Mouse (Mus musculus): ENCODE data around the gene Mphosph8.
A peak's percentile ranks its signal among the peaks of the same experiment; 100 is the strongest.

Gene Mphosph8

DNA sequence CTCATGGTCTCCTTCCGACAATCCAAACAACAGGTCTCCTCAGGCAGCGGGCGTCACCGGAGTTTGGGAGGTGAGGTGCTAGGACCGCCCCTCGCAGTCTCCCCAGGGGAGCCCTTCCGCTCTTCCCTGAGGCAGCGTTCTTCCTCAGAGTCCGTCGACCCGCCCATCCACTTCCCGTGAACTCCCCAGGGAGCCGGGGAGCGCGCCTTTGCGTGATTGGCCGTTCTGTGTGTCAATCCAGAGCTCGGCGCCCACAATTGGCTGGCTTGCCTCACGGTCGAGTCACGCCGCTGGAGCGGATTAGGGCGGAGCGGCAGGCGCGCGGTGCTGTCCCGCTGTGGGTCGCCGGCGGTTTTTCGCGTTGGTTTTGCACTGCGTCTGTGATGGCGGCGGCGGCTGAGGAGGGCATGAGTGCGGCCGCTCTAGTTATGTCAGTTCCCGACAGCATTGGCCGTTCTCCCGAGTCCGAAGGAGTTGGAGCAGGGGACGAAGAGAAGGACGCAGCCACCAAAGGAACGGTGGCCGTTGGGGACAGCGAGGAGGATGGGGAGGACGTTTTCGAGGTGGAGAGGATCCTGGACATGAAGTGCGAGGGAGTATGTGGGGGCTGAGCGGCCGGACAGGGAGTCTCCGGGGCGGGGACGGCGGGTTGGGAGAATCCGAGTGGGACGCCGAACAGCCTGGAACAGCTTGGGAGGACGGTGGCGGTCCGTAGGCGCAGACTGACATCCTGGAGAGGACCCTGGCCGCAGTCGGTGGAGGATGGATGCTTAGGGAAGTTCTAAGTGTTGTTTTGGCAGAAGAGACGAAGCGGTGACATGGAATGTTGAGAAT, at the start of gene Mphosph8:
Gene Mphosph8, plus strand, starts transcription at position 280 of the 834 bp plus-strand sequence.
- DNase-seq, result peak; percentile 97

DNA sequence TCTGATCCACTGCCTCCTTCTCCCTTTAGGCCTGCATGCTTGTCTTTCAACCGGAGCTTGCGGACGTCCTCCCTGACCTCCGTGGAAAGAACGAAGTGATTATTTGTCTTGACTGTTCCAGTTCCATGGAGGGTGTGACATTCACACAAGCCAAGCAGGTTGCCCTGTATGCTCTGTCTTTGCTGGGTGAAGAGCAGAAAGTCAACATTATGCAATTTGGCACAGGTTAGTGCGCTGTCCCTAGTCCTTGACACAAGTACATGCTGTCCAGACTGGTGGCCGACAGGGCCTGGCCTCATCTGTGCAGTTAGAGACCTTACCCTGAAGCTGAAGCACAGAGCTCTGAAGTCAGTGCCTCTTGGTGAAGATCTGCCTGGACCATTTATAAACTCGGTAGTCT, 47.6 kb upstream of the Mphosph8 start:
- no peak for DNase-seq

DNA sequence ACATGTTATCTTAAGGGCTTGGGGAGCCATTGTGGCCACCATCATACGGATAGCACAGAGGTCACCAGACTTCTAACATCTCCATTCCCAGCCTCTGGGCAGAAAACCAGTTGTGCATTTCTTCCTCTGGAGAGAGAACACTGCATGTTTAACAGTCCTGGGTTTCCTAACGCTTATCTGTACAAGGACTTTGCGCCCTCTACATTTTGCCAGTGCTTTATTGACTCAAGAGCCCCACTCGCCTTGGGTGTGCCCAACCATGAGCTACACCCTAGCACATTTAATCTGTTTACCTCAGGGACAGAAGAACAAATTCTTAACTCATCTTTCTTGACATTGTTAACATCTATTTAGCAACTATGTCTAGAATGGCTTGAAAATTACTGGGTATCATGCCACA, 41.8 kb upstream of the Mphosph8 start:
- DNase-seq, result no peak

DNA sequence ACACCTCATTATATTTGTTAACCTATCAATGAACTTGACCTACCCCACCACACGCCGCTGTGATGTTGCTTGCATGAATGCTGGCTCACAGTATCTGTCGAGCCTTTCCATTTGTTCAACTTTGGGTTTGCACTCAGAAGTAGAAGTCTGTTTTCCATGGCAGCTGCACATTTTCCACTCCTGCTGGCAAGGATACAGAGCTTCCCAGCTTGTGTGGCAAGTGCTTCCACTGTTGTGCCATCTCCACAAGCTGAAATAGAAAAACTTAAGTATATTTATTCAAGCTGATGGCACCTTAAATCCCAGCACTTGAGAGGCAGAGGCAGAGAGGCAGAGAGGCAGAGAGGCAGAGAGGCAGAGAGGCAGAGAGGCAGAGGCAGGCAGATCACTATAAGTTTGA, 39.7 kb upstream of the Mphosph8 start:
- no peak for DNase-seq

DNA sequence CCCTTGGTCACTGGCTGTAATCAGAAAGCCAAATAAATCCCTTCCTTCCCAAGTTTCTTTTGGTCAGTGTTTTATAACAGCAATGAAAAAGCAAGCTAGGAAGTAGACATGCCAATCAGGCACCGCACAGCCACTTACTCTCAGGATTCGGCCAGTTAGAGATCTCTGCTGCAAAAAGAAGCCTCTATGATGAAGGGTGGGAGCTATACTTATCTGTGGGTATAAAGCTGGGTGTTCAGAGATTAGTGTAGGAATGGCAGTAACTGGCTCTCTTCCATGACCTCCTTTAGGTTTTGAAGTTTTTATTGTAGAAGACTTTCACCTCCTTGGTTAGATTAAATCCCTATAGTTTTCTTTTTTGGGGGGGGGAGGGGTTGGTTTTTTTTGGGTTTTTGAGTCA, 36.9 kb upstream of the Mphosph8 start:
- DNase-seq, result no peak

DNA sequence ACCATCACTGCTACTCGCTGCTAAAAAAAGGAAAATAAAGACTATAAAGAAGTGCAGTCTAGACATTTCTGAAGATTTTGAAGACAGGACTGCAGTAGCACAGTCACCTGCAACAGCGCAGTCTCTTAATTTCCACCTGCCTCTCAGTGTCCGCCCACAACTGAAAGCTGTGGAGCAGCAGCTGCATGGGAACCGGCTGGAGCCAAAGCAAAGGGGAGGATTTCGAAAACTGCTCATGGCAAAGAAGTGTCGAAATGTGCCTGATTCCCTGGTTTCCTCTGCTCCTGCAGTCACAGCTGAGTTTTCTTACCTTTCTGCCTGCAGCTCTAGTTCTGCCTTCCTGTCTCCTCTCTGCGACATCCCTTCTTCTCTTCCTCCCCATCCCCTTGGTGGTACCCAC, 20.8 kb upstream of the Mphosph8 start:
- no peak for DNase-seq

DNA sequence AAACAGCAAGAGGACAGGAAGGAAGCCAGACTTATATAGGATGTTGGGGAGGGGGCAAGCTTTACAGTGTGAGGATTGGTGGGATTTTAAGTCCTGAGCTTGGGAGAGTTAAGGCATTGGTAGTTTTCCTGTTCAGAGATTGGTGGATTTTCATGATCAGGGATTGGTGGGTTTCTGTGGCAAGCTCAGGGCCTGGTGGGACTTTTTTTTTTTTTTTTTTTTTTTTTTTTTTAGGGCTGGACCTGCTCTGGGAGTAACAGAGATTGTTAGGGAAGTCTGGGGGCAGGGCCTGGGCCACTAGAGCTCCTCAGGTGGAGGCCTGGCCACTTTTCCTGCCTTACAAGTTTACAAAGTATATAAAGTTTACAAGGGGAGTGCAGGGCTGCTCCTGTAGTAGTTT, 18.6 kb upstream of the Mphosph8 start:
- no peak for DNase-seq

DNA sequence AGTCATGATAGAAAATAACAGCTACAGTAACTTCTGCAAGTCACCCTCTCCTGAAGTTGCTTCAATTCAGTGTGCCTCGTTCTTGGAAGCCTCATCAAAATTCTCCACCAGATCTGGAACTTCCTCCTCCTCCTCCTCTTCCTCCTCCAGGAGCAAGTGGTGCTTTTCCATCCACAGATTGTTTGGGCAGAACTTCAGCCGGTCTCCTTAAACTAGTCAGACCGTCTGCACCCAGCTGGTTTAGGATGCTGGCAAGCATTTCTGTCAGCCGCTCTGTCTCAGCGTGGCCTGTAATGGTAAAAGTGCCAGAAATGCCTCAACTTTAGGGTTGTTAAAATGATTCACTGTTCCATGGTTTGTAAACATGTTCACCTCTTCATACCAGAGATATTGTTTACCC, 2.4 kb upstream of the Mphosph8 start:
- DNase-seq, result no peak

DNA sequence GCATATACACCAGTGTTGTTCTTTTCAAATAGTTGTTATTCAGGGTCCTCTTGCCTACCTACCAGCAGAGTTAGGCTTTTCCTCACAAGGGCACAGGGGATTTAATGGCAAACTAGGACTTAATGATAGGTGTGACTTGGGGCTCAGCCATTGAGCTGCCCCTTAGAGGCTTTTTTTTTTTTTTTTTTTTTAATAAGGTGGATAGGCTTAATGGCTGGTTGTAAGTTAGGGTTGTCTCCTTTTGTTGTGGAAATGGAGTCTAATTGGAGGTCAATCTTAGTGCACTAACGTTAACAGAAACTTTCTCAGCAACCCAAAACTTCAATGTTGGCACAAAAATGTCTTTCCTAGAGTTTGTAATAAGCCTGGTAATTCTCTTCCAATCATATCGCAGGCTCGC, 1.1 kb upstream of the Mphosph8 start:
- no peak for DNase-seq

DNA sequence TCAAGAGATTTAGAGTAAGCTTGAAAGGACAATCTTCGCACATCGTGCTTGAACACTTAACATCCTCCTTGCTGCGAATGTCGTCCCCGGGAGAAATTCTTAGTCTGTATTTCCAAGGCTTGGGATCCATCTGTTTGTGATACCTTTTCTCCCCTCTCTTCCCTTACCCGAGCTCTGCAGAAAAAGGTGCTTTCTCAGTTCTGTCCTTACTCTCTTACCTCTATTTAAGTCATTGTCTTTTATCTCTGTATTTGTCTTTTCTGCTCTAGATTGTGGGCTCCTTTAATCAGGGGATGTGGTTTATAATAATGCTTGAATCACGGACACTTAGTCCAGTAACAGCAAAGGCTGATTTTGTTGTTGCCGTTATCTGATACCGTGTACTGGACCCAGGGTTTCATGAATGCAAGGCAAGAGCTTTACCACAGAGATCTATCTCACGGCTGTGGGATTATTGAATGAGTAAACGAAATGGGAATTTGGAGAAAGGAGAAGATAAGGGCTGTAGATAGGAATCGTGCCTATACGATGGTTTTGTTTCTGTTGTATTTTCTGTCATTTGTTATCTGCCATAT, 1.1 kb downstream of the Mphosph8 start:
- DNase-seq, result no peak

DNA sequence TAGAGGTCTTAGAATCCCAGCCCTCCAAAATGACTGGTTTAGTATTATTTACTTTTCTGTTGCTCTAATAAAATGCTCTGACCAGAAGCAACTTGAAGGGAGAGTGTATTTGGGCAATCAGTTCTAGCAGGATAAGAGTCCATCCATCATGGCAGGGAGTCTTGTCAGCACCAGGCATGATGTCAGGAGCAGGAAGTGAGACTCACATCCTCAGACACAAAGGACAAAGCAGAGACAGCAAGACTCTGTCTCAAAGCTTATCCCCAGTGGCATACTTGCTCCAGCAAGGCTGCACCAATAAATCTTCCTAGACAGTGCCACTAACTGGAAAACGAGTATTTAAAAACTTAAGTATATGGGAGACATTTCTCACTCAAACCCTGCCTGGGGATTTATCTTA, 17.4 kb downstream of the Mphosph8 start:
- DNase-seq, result no peak

DNA sequence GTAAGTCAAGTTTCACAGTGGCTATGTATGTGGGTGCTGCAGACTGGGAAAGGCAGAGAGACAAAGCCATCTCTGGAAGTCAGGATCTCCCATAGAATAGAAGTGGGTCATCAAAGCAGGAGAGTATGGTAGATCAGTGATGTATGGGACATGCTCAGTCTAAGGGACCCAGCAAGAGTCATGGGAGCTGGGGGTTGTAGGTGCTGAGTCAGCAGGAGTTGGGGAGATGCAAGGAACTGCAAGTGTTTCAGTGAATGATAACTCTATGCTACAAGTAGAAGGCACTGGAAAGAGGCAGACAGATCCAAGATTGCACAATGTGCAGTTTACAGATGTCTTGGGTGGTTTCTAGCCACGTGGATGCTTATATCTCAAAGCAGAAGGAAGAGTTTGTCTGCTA, 21.1 kb downstream of the Mphosph8 start:
- DNase-seq, result no peak

DNA sequence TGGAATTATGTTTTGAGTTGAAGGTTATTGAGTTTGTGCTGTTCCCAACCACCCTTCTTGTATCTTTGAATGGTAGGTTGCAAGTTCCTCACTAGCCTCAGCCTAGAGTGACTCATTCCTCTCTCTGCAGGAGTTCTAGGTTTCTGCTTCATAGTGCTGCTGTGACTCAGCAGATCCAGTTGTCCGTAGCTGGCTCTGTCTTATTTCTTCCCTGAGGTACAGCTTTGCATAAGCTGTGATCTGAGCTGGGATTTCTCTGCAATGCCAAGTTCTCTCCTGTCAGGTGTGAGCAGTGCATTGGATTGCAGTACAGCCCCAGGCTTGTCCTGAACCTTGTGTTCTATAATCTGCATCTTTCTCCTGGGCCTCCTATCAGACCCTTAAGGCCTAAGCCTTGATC, 21.7 kb downstream of the Mphosph8 start:
- DNase-seq, result no peak

DNA sequence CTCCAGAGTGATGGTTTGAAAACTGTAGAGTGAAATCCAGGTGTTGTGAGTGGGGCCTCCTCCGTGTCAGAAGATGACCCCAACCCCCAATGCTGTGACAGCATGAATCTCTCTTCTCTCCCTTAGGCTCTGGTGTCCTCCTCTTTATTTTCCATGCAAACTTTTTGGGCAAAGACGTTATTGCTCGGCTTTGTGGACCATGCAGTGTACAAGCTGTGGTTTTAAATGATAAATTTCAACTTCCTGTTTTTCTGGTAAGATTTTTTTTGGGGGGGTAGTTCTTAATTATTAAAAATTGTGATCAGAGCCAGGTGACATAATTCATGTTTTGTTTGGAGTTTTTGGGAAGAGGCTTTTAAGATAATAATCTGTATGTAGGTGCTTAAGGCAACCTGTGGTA, 27.4 kb downstream of the Mphosph8 start:
- no peak for DNase-seq

DNA sequence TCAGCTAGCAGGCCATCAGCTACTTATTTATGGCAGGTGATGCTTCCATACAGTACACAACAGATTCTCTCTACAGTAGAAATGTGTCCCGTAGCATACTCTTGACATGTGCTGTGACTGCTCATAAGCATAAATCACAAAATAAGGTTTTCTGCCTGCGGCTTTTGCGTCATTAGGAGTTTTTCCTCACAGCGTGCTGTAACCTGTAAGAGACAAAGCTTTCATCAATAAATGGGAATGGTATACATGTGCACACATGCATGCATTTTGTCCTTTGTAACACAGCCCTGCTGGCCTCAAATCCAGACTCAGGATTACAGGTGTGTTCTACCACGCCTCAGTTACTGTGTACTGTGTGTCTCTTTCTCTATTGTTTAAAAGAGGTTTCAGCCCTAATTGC, 29.8 kb downstream of the Mphosph8 start:
- no peak for DNase-seq

DNA sequence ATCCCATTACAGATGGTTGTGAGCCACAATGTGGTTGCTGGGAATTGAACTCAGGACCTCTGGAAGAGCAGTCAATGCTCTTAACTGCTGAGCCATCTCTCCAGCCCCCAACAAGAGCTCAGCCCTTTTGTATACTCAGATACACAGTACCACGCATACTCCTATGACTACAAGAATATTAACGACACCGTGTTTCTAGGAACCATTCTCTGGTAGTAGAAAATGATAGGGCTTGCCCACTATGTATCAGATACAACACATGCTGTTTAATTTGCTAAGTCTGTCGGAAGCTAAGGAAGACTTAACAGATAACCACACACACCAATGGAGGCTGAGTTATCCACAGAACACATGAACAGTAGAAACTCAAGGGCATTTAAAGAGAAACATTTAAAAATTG, 34.6 kb downstream of the Mphosph8 start:
- no peak for DNase-seq

DNA sequence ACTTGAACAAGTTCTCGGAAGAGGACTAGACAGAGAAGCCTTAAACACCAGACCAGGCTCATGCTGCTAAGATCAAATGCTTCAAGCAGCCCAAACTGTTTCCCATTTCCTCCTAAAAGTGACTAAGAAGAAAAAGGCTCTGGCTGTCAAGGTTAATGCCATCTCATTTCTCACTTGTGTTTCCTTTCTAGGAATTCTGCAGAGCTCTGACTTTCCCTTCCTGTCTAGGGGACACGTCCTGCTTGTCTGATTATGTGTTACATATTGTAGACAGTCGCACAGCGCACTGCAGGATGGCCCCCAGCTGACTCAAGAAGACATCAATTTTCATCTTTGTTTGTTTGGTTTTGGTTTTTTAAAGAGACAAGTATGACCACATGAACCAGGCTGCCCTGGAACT, 37.6 kb downstream of the Mphosph8 start:
- DNase-seq, result no peak

DNA sequence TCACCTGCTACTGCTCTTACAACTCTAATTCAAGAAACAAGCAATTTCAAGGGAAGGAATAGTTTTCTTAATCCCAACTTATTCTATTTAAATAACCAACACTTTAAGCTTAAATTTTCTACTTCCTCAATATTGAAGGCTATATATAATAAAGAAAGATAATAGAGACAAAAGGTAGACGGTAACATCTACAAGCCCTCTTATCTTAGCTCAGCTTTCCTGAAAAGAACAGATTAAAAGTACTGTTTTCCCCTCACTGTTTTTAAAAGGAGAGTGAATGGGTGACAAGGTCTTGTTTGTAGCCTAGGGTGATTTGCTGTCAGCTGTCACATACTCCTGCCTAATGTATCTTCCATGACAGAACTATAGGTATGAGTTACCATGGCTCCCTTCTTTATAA, 58.4 kb downstream of the Mphosph8 start:
- DNase-seq, result no peak

DNA sequence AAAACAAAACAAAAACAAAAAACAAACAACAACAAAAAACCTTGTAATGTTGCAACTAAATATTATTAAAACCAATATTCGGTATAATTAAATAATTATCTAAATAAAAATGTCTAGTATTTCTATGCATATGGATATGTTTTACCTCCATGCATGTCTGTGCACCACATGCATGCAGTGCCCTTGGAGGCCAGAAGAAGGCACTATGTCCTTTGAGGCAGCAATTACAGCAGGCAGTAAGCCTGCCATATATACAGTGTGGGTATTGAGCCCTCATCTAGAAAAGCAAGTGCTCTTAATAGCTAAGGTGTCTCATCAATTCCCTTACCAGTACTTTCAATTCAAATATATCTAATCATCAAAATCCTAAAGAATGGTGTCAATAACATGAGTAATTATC, 72.1 kb downstream of the Mphosph8 start:
- peak; percentile 54 for DNase-seq

Measured in thymus, postnatal 4 days (tissue).